Mouse (Mus musculus): Measurements from ENCODE around the gene Gm765. TPM values are rescaled to one million over a fixed set of nuclear protein-coding genes. Genes with fewer than 3 reads are reported as not detected.

Gm765 gene
- 0.06 and 0.15 TPM in 2 replicates for polyA plus RNA-seq (2015; fragmentation: Nextera tagmentation; extraction: Ambion mirVana)

- Histone ChIP-seq H3K9me3 (no peaks in the 10 kb centered on the region), H3K27ac (replicated peaks) (no peak within 1 kb of the TSS), H3K27me3 (no peaks in the 10 kb centered on the region), H3K4me3 (no peak within 1 kb of the TSS), H3K36me3 (no peaks in the 10 kb centered on the region), H3K4me1 (replicated peaks) (no peaks in the 10 kb centered on the region), H3K9ac (no peak within 1 kb of the TSS), H3K4me2 (no peak within 1 kb of the TSS)
- ATAC-seq (ENCODE audit: low read depth): no peak
- WGBS: 72% methylated on average over 5 of the region's 5 CpGs
These were observed at the start of gene Gm765 for GRCm38 (mm10) chr6:98342654-98343053. Gene Gm765, minus strand, starts transcription at chr6:98342754.

- Histone ChIP-seq H3K27me3 (no peaks in the 10 kb centered on the region), H3K4me3 (no peak overlapping the region), H3K36me3 (no peaks in the 10 kb centered on the region), H3K9me3 (no peaks in the 10 kb centered on the region), H3K27ac (replicated peaks) (no peak overlapping the region), H3K4me2 (no peak overlapping the region), H3K9ac (no peak overlapping the region), H3K4me1 (replicated peaks) (no peaks in the 10 kb centered on the region; the same call in 1 of the 2 replicates)
- WGBS: 70% methylated on average over 8 of the region's 8 CpGs
- no peak for ATAC-seq (ENCODE audit: low read depth)
These were observed 42.9 kb upstream of the Gm765 start for GRCm38 (mm10) chr6:98385487-98385886.

GRCm38 (mm10) chr6:98384431-98384830 is 41.9 kb upstream of the Gm765 start:
- no peaks in the 10 kb centered on the region for H3K36me3 ChIP-seq
- no peak overlapping the region for H3K9ac ChIP-seq
- H3K27me3 ChIP-seq: no peaks in the 10 kb centered on the region
- no peak overlapping the region for H3K27ac ChIP-seq (replicated peaks)
- WGBS: 58% methylated on average over 8 of the region's 8 CpGs
- ATAC-seq (ENCODE audit: low read depth): no peak
- no peak overlapping the region for H3K4me2 ChIP-seq
- H3K9me3 ChIP-seq: no peaks in the 10 kb centered on the region
- no peak overlapping the region for H3K4me3 ChIP-seq
- H3K4me1 ChIP-seq (replicated peaks): no peaks in the 10 kb centered on the region; the same call in 1 of the 2 replicates

- no peak overlapping the region for H3K9ac ChIP-seq
- 43% methylated on average over 6 of the region's 6 CpGs for WGBS
- H3K4me2 ChIP-seq: no peak overlapping the region
- H3K4me3 ChIP-seq: no peak overlapping the region
- H3K27me3 ChIP-seq: no peaks in the 10 kb centered on the region
- no peaks in the 10 kb centered on the region for H3K9me3 ChIP-seq
- H3K36me3 ChIP-seq: no peaks in the 10 kb centered on the region
- no peaks in the 10 kb centered on the region; the same call in 1 of the 2 replicates for H3K4me1 ChIP-seq (replicated peaks)
- H3K27ac ChIP-seq (replicated peaks): no peak overlapping the region
- ATAC-seq (ENCODE audit: low read depth): no peak
These were observed 40.9 kb upstream of the Gm765 start for GRCm38 (mm10) chr6:98383411-98383810.

GRCm38 (mm10) chr6:98366199-98366598 is 23.6 kb upstream of the Gm765 start:
- no peaks in the 10 kb centered on the region for H3K4me1 ChIP-seq (replicated peaks)
- H3K36me3 ChIP-seq: no peaks in the 10 kb centered on the region
- no peak overlapping the region for H3K4me3 ChIP-seq
- no peaks in the 10 kb centered on the region for H3K27me3 ChIP-seq
- no peak for ATAC-seq (ENCODE audit: low read depth)
- H3K9ac ChIP-seq: no peak overlapping the region
- no peaks in the 10 kb centered on the region for H3K9me3 ChIP-seq
- H3K4me2 ChIP-seq: no peak overlapping the region
- no peak overlapping the region for H3K27ac ChIP-seq (replicated peaks)
- WGBS: 80% methylated on average over 4 of the region's 4 CpGs

GRCm38 (mm10) chr6:98355271-98355670 is 12.7 kb upstream of the Gm765 start:
- H3K9ac ChIP-seq: no peak overlapping the region
- H3K27me3 ChIP-seq: no peaks in the 10 kb centered on the region
- H3K4me3 ChIP-seq: no peak overlapping the region
- 66% methylated on average over 5 of the region's 5 CpGs for WGBS
- no peaks in the 10 kb centered on the region for H3K9me3 ChIP-seq
- no peak overlapping the region for H3K4me2 ChIP-seq
- no peak overlapping the region for H3K27ac ChIP-seq (replicated peaks)
- ATAC-seq (ENCODE audit: low read depth): no peak
- H3K4me1 ChIP-seq (replicated peaks): no peaks in the 10 kb centered on the region; the same call in 1 of the 2 replicates
- H3K36me3 ChIP-seq: no peaks in the 10 kb centered on the region

- no peaks in the 10 kb centered on the region for H3K36me3 ChIP-seq
- H3K4me3 ChIP-seq: no peak overlapping the region
- no peaks in the 10 kb centered on the region; the same call in 1 of the 2 replicates for H3K4me1 ChIP-seq (replicated peaks)
- H3K9ac ChIP-seq: no peak overlapping the region
- WGBS: 94% methylated on average over 3 of the region's 3 CpGs
- H3K9me3 ChIP-seq: no peaks in the 10 kb centered on the region
- H3K27me3 ChIP-seq: no peaks in the 10 kb centered on the region
- no peak overlapping the region for H3K27ac ChIP-seq (replicated peaks)
- no peak overlapping the region for H3K4me2 ChIP-seq
- no peak for ATAC-seq (ENCODE audit: low read depth)
These were observed 10.7 kb upstream of the Gm765 start for GRCm38 (mm10) chr6:98353285-98353684.

- Histone ChIP-seq H3K27me3 (no peaks in the 10 kb centered on the region), H3K27ac (replicated peaks) (no peak overlapping the region), H3K9me3 (no peaks in the 10 kb centered on the region), H3K36me3 (no peaks in the 10 kb centered on the region), H3K9ac (no peak overlapping the region), H3K4me3 (no peak overlapping the region), H3K4me1 (replicated peaks) (no peaks in the 10 kb centered on the region), H3K4me2 (no peak overlapping the region)
- WGBS: 86% methylated on average over 2 of the region's 2 CpGs
- no peak for ATAC-seq (ENCODE audit: low read depth)
These were observed 9.8 kb downstream of the Gm765 start for GRCm38 (mm10) chr6:98332714-98333113.

GRCm38 (mm10) chr6:98311659-98312058 is 30.9 kb downstream of the Gm765 start:
- H3K9me3 ChIP-seq: no peaks in the 10 kb centered on the region
- no peaks in the 10 kb centered on the region for H3K4me1 ChIP-seq (replicated peaks)
- H3K4me3 ChIP-seq: no peak overlapping the region
- 72% methylated on average over 5 of the region's 5 CpGs for WGBS
- H3K27ac ChIP-seq (replicated peaks): no peak overlapping the region
- H3K36me3 ChIP-seq: no peaks in the 10 kb centered on the region
- no peak overlapping the region for H3K4me2 ChIP-seq
- no peak for ATAC-seq (ENCODE audit: low read depth)
- no peak overlapping the region for H3K9ac ChIP-seq
- no peaks in the 10 kb centered on the region for H3K27me3 ChIP-seq

GRCm38 (mm10) chr6:98307647-98308046 is 34.9 kb downstream of the Gm765 start:
- no peak for ATAC-seq (ENCODE audit: low read depth)
- Histone ChIP-seq H3K9ac (no peak overlapping the region), H3K36me3 (no peaks in the 10 kb centered on the region), H3K4me2 (no peak overlapping the region), H3K4me3 (no peak overlapping the region), H3K9me3 (no peaks in the 10 kb centered on the region), H3K4me1 (replicated peaks) (no peaks in the 10 kb centered on the region), H3K27me3 (no peaks in the 10 kb centered on the region), H3K27ac (replicated peaks) (no peak overlapping the region)
- WGBS: 76% methylated on average over 3 of the region's 3 CpGs

GRCm38 (mm10) chr6:98307159-98307558 is 35.4 kb downstream of the Gm765 start:
- no peaks in the 10 kb centered on the region for H3K27me3 ChIP-seq
- no peak overlapping the region for H3K9ac ChIP-seq
- no peaks in the 10 kb centered on the region for H3K9me3 ChIP-seq
- no peaks in the 10 kb centered on the region for H3K36me3 ChIP-seq
- no peak for ATAC-seq (ENCODE audit: low read depth)
- H3K27ac ChIP-seq (replicated peaks): no peak overlapping the region
- no peak overlapping the region for H3K4me3 ChIP-seq
- 71% methylated on average over 7 of the region's 7 CpGs for WGBS
- no peak overlapping the region for H3K4me2 ChIP-seq
- H3K4me1 ChIP-seq (replicated peaks): no peaks in the 10 kb centered on the region

GRCm38 (mm10) chr6:98292064-98292463 is 50.5 kb downstream of the Gm765 start:
- WGBS: 90% methylated on average over 5 of the region's 5 CpGs
- no peaks in the 10 kb centered on the region for H3K36me3 ChIP-seq
- H3K4me3 ChIP-seq: no peak overlapping the region
- H3K9me3 ChIP-seq: no peaks in the 10 kb centered on the region
- H3K4me1 ChIP-seq (replicated peaks): peaks cover 6% of the 10 kb centered on the region; the same call in 1 of the 2 replicates
- ATAC-seq (ENCODE audit: low read depth): no peak
- no peaks in the 10 kb centered on the region for H3K27me3 ChIP-seq
- no peak overlapping the region for H3K4me2 ChIP-seq
- no peak overlapping the region for H3K9ac ChIP-seq
- no peak overlapping the region for H3K27ac ChIP-seq (replicated peaks)

GRCm38 (mm10) chr6:98288316-98288715 is 54.2 kb downstream of the Gm765 start:
- WGBS: 34% methylated on average over 3 of the region's 3 CpGs
- H3K4me2 ChIP-seq: no peak overlapping the region
- no peak for ATAC-seq (ENCODE audit: low read depth)

More at GRCm38 (mm10) chr6:98288316-98288715, 54.2 kb downstream of the Gm765 start:
- no peak overlapping the region for H3K27ac ChIP-seq (replicated peaks)
- H3K27me3 ChIP-seq: no peaks in the 10 kb centered on the region
- no peaks in the 10 kb centered on the region for H3K9me3 ChIP-seq
- no peak overlapping the region for H3K9ac ChIP-seq
- H3K4me1 ChIP-seq (replicated peaks): peaks cover 13% of the 10 kb centered on the region; the same call in 1 of the 2 replicates
- H3K36me3 ChIP-seq: no peaks in the 10 kb centered on the region
- H3K4me3 ChIP-seq: no peak overlapping the region
